Mouse (Mus musculus) CH12.LX (cell line): ENCODE results near the gene Nuak2. TPM values are rescaled to one million over a fixed set of nuclear protein-coding genes. Genes with fewer than 3 reads are reported as not detected.

Experiments
- DNase-seq: peaks from one replicate; pipeline ENCODE4 v3.0.0-alpha.2; 2013; ENCODE audit errors: extremely low read depth
- H3K27ac ChIP-seq: 2 replicates; pipeline ENCODE4 v1.5.1; 2012; ENCODE audit warnings: low read depth, mild to moderate bottlenecking, control low read depth, moderate library complexity; ENCODE audit not compliant: insufficient read depth
- H3K27me3 ChIP-seq: replicated peaks from 2 replicates; pipeline ENCODE3; 2012; ENCODE audit warnings: inconsistent platforms
- H3K36me3 ChIP-seq, 2 experiments: replicated peaks in 1 of 2; 2 replicates each; pipeline versions ENCODE3 to v1.6.1; 2012; ENCODE audit warnings: inconsistent platforms in 1 of 2, low read length in 1 of 2, mild to moderate bottlenecking in 1 of 2, mixed read lengths in 1 of 2, moderate library complexity in 1 of 2; ENCODE audit not compliant: control insufficient read depth in 1 of 2, insufficient read depth in 1 of 2
- H3K4me1 ChIP-seq, 2 experiments: 2 replicates each; pipeline ENCODE4 v1.6.1; 2012; ENCODE audit warnings: inconsistent platforms in 1 of 2, moderate library complexity in 1 of 2; ENCODE audit not compliant: insufficient read depth in 2 of 2, control insufficient read depth in 1 of 2
- H3K4me2 ChIP-seq: 2 replicates; pipeline ENCODE4 v1.6.1; 2012; ENCODE audit warnings: low read depth, mild to moderate bottlenecking, control low read depth; ENCODE audit not compliant: poor library complexity, insufficient read depth, severe bottlenecking
- H3K4me3 ChIP-seq, 3 experiments: fragments of 150-350 bp in 1 of 3; sonication (generic) in 1 of 3; replicated peaks in 1 of 3; 2 replicates each; pipeline versions ENCODE3 to v1.5.1; 2011 to 2012; ENCODE audit warnings: low read depth in 2 of 3, low read length in 2 of 3, mild to moderate bottlenecking in 2 of 3, moderate library complexity in 2 of 3, control low read depth in 1 of 3, improper control_type of control experiment in 1 of 3, inconsistent platforms in 1 of 3, mixed read lengths in 1 of 3; ENCODE audit not compliant: poor library complexity in 1 of 3
- H3K79me2 ChIP-seq: replicated peaks from 2 replicates; pipeline ENCODE4 v1.6.1; 2012; ENCODE audit warnings: mild to moderate bottlenecking, moderate library complexity; ENCODE audit not compliant: control insufficient read depth, poor library complexity, insufficient read depth, severe bottlenecking; ENCODE audit errors: extremely low read depth
- H3K9ac ChIP-seq: 2 replicates; pipeline ENCODE4 v1.6.1; 2012; ENCODE audit warnings: low read depth, mild to moderate bottlenecking, control low read depth, moderate library complexity; ENCODE audit not compliant: insufficient read depth
- H3K9me3 ChIP-seq: replicated peaks from 2 replicates; pipeline ENCODE3; 2012; ENCODE audit warnings: low read length, inconsistent platforms, mixed read lengths
- BHLHE40 ChIP-seq: IDR thresholded peaks from 2 replicates; pipeline ENCODE4 v1.6.1; 2011; ENCODE audit warnings: mild to moderate bottlenecking, low read depth, low read length, improper control_type of control experiment
- CHD1 ChIP-seq: IDR thresholded peaks from 2 replicates; pipeline ENCODE4 v1.6.1; 2012; ENCODE audit warnings: low read depth, low read length, improper control_type of control experiment, inconsistent platforms
- ETS1 ChIP-seq: conservative IDR thresholded peaks from 2 replicates; pipeline ENCODE4 v1.6.1; 2012; ENCODE audit warnings: low read depth, mild to moderate bottlenecking, inconsistent platforms, low read length, improper control_type of control experiment, moderate library complexity
- GABPA ChIP-seq: IDR thresholded peaks from 2 replicates; pipeline ENCODE4 v1.6.1; 2012; ENCODE audit warnings: low read depth, low read length, improper control_type of control experiment, inconsistent platforms; ENCODE audit not compliant: insufficient replicate concordance
- HCFC1 ChIP-seq: IDR thresholded peaks from 2 replicates; pipeline ENCODE4 v1.6.1; 2012; ENCODE audit warnings: low read depth, mild to moderate bottlenecking, inconsistent platforms, low read length, improper control_type of control experiment
- IRF4 ChIP-seq: IDR thresholded peaks from 2 replicates; pipeline ENCODE4 v1.6.1; 2014; ENCODE audit warnings: low read depth, mild to moderate bottlenecking, inconsistent platforms, low read length, improper control_type of control experiment
- JUND ChIP-seq: conservative IDR thresholded peaks from 2 replicates; pipeline ENCODE4 v1.6.1; 2011; ENCODE audit warnings: low read depth, low read length, improper control_type of control experiment
- KAT2A ChIP-seq: IDR thresholded peaks from 2 replicates; pipeline ENCODE4 v1.6.1; 2012; ENCODE audit warnings: low read length, improper control_type of control experiment, inconsistent platforms; ENCODE audit not compliant: insufficient replicate concordance
- MYC ChIP-seq: IDR thresholded peaks from 2 replicates; pipeline ENCODE4 v1.6.1; 2011; ENCODE audit warnings: low read depth, mild to moderate bottlenecking, improper control_type of control experiment, low read length
- NELFE ChIP-seq: IDR thresholded peaks from 2 replicates; pipeline ENCODE4 v1.6.1; 2011; ENCODE audit warnings: low read depth, low read length, improper control_type of control experiment
- NRF1 ChIP-seq: IDR thresholded peaks from 2 replicates; pipeline ENCODE4 v1.6.1; 2014; ENCODE audit warnings: low read depth, mild to moderate bottlenecking, inconsistent platforms, low read length, improper control_type of control experiment, moderate library complexity
- PAX5 ChIP-seq: IDR thresholded peaks from 2 replicates; pipeline ENCODE4 v1.6.1; 2012; ENCODE audit warnings: low read length, inconsistent platforms, mixed read lengths
- POLR2A ChIP-seq: IDR thresholded peaks from 2 replicates; pipeline ENCODE4 v1.6.1; 2011; ENCODE audit warnings: low read depth, mild to moderate bottlenecking, improper control_type of control experiment, low read length
- POLR2AphosphoS2 ChIP-seq: IDR thresholded peaks from 2 replicates; pipeline ENCODE4 v1.6.1; 2011; ENCODE audit warnings: low read depth, low read length, improper control_type of control experiment
- RAD21 ChIP-seq: IDR thresholded peaks from 2 replicates; pipeline ENCODE4 v1.6.1; 2011; ENCODE audit warnings: low read depth, mild to moderate bottlenecking, low read length, improper control_type of control experiment, moderate library complexity
- RCOR1 ChIP-seq: conservative IDR thresholded peaks from 2 replicates; pipeline ENCODE4 v1.6.1; 2012; ENCODE audit warnings: low read depth, mild to moderate bottlenecking, inconsistent platforms, low read length, improper control_type of control experiment
- SIN3A ChIP-seq: IDR thresholded peaks from 2 replicates; pipeline ENCODE4 v1.6.1; 2012; ENCODE audit warnings: low read length, improper control_type of control experiment, inconsistent platforms
- TCF12 ChIP-seq: IDR thresholded peaks from 2 replicates; pipeline ENCODE4 v1.6.1; 2014; ENCODE audit warnings: low read depth, mild to moderate bottlenecking, inconsistent platforms, low read length, improper control_type of control experiment
- UBTF ChIP-seq: IDR thresholded peaks from 2 replicates; pipeline ENCODE4 v1.6.1; 2012; ENCODE audit warnings: low read depth, mild to moderate bottlenecking, inconsistent platforms, low read length, improper control_type of control experiment, moderate library complexity
- ZMIZ1 ChIP-seq: IDR thresholded peaks from 2 replicates; pipeline ENCODE4 v1.6.1; 2012; ENCODE audit warnings: low read depth, mild to moderate bottlenecking, inconsistent platforms, low read length, improper control_type of control experiment
- dilution Hi-C: fragments of 300-500 bp; cut with MboI; formaldehyde crosslinking; loops from 2 replicates; pipeline ENCODE4 v1.14.3; 2020; ENCODE audit warnings: low sequenced_read_pairs; ENCODE audit not compliant: extremely low pct_unique_long_range_greater_than_20kb, extremely low pct_ligation_motif_present
- in situ Hi-C: fragments of 300-500 bp; cut with MboI; formaldehyde crosslinking; loops from 3 replicates; pipeline ENCODE4 v1.14.3; 2019; ENCODE audit warnings: low sequenced_read_pairs, low pct_ligation_motif_present, low pct_unique_long_range_greater_than_20kb, mixed read lengths
- polyA plus RNA-seq: library from polyadenylated mRNA; unstranded; fragments of >175 nt; gene quantifications from 2 replicates; pipeline ENCODE4 v1.2.1, GENCODE M21; 2012; ENCODE audit warnings: low read depth; ENCODE audit not compliant: insufficient read length
- total RNA-seq, 2 experiments: library from RNA; depleted of rRNA; stranded (reverse); fragments of 300-350 nt in 1 of 2; fragments of >200 nt in 1 of 2; gene quantifications; 2 replicates each; pipeline ENCODE4 v1.2.3; 2012 to 2014

Nuak2 gene
- total and polyA plus RNA-seq, 3 experiments: 0.30 TPM; not detected in 2

- no peak overlapping the region for H3K27ac ChIP-seq
- H3K27me3 ChIP-seq: peaks cover 20% of the 10 kb centered on the region
These were observed 57.1 kb downstream of the Nuak2 start for GRCm38 (mm10) chr1:132372896-132373534.

GRCm38 (mm10) chr1:132374140-132374872, 58.4 kb downstream of the Nuak2 start:
- H3K9ac ChIP-seq: no peak overlapping the region
- in situ Hi-C loops: no loop called here
- no peak overlapping the region for H3K27ac ChIP-seq
- H3K36me3 ChIP-seq: no peaks in the 10 kb centered on the region
- no peak for DNase-seq
- H3K4me1 ChIP-seq: peaks cover 3 to 20% of the 10 kb centered on the region in 2 experiments; a peak in 3 of 4 replicates
- no peaks in the 10 kb centered on the region for H3K9me3 ChIP-seq
- H3K4me2 ChIP-seq: no peak overlapping the region
- peaks cover 32% of the 10 kb centered on the region for H3K27me3 ChIP-seq
- TF ChIP-seq RCOR1: no peak
- TF ChIP-seq NRF1: no peak
- no peak for TF ChIP-seq IRF4
- TF ChIP-seq NELFE: no peak
- TF ChIP-seq JUND: no peak
- no peak for TF ChIP-seq ETS1
- no peak for TF ChIP-seq POLR2AphosphoS2
- no peak for TF ChIP-seq PAX5
- TF ChIP-seq TCF12: no peak
- TF ChIP-seq MYC: no peak
- no peak for TF ChIP-seq BHLHE40
- TF ChIP-seq, all 38 proteins: peak for 0
- dilution Hi-C loops: no loop called here
- no peaks in the 10 kb centered on the region for H3K79me2 ChIP-seq
- H3K4me3 ChIP-seq: no peak overlapping the region

More at GRCm38 (mm10) chr1:132372896-132373534, 57.1 kb downstream of the Nuak2 start:
- no peak for TF ChIP-seq UBTF
- TF ChIP-seq GABPA: no peak
- no peak for TF ChIP-seq SIN3A
- no peak for TF ChIP-seq ZMIZ1
- TF ChIP-seq MYC: no peak
- TF ChIP-seq POLR2AphosphoS2: no peak
- TF ChIP-seq JUND: no peak
- no peak for TF ChIP-seq HCFC1
- TF ChIP-seq KAT2A: no peak
- no peak for TF ChIP-seq NRF1
- TF ChIP-seq CHD1: no peak
- no peak for TF ChIP-seq BHLHE40
- TF ChIP-seq POLR2A: no peak
- no peak for TF ChIP-seq RAD21
- Histone ChIP-seq H3K9me3 (no peaks in the 10 kb centered on the region), H3K4me3 (no peak overlapping the region), H3K4me2 (no peak overlapping the region), H3K79me2 (no peaks in the 10 kb centered on the region), H3K9ac (no peak overlapping the region), H3K36me3 (no peaks in the 10 kb centered on the region), H3K4me1 (peaks cover 3 to 21% of the 10 kb centered on the region in 2 experiments; a peak in 3 of 4 replicates)
- in situ Hi-C loops: no loop called here
- dilution Hi-C loops: no loop called here
- no peak for DNase-seq
